19 mouse cellular contexts compared by ENCODE assay signal in the genomic region with DNA sequence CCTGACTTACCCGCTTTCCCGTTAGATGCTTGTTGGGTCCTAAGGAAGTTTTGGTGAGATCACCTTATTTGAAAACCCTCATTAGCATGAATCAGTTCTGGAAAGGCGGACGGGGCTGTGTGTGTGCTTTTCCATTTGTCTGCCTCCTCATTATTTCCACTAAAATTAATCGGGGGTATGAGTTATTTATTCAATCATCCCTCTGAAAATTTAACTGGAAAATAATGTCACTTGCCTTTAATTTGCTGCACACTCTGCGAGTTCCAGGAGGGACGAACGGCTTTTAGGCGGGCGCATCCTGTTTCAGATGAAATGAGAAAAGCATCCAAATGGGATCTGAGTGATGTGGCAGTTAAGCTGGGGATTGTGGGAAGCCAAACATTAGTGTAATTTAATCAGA.
"Had no signal": no experiment of that assay in that cellular context is flagged by ENCODE, and none has a peak within 500 bp of the region (broad histone marks: within the 10 kb centered on the region; RNA-seq: fewer than 3 reads in every experiment).

No protein-coding gene starts in this region.

- H3K27ac ChIP-seq: lung, embryonic 15.5 days; macrophage; midbrain, embryonic 13.5 days; midbrain, embryonic 15.5 days; neural tube, embryonic 12.5 days; stomach, embryonic 15.5 days; stomach, postnatal 0 days had no signal

- H3K27me3 ChIP-seq: lung, embryonic 15.5 days; midbrain, embryonic 13.5 days; midbrain, embryonic 15.5 days; neural tube, embryonic 12.5 days; stomach, embryonic 15.5 days had no signal

- DNase-seq: liver, postnatal 0 days; lung, adult 2 months; lung, postnatal 14 days; lung, postnatal 36 days; right cerebral cortex, adult 18-20 months; right cerebral cortex, postnatal 25 days; right cerebral cortex, postnatal 4 days; thymus, adult 2 months; thymus, postnatal 25 days; thymus, postnatal 4 days had no signal

- H3K9ac ChIP-seq: liver, postnatal 0 days; lung, embryonic 15.5 days; midbrain, embryonic 13.5 days; midbrain, embryonic 15.5 days; neural tube, embryonic 12.5 days; stomach, embryonic 15.5 days had no signal

- H3K36me3 ChIP-seq: lung, embryonic 15.5 days; midbrain, embryonic 13.5 days; midbrain, embryonic 15.5 days; neural tube, embryonic 12.5 days; stomach, embryonic 15.5 days had no signal

- H3K9me3 ChIP-seq: lung, embryonic 15.5 days; midbrain, embryonic 13.5 days; midbrain, embryonic 15.5 days; neural tube, embryonic 12.5 days; stomach, embryonic 15.5 days had no signal

- H3K4me3 ChIP-seq: lung, embryonic 15.5 days; midbrain, embryonic 13.5 days; midbrain, embryonic 15.5 days; neural tube, embryonic 12.5 days; stomach, embryonic 15.5 days had no signal

- H3K4me2 ChIP-seq: lung, embryonic 15.5 days; midbrain, embryonic 11.5 days; midbrain, embryonic 13.5 days; midbrain, embryonic 15.5 days; neural tube, embryonic 12.5 days; stomach, embryonic 15.5 days had no signal

- ATAC-seq: liver, postnatal 0 days; lung, postnatal 0 days; midbrain, embryonic 13.5 days; midbrain, embryonic 15.5 days had no signal

- H3K4me1 ChIP-seq: lung, embryonic 15.5 days; stomach, embryonic 15.5 days had no signal
